Mouse (Mus musculus) Patski (cell line): ENCODE measurements around the gene Ttc17. TPM values are rescaled to one million over a fixed set of nuclear protein-coding genes. Genes with fewer than 3 reads are reported as not detected.

Source experiments
- ATAC-seq: fragments of 100-300 bp; one replicate; pipeline ENCODE4 v1.8.0; 2021
- CTCF ChIA-PET: fragments of 350-600 bp; sonication (Branson Sonifier 250); formaldehyde crosslinking; loops from one replicate; lab custom pipeline; 2022; ENCODE audit warnings: inconsistent platforms; lab: Charles Lee
- POLR2A ChIA-PET: fragments of 350-600 bp; sonication (Branson Sonifier 250); formaldehyde crosslinking; loops from one replicate; lab custom pipeline; 2022; ENCODE audit warnings: antibody characterized with exemption, inconsistent platforms; lab: Charles Lee
- DNase-seq: peaks from one replicate; pipeline ENCODE4 v3.0.0-alpha.2; 2011; ENCODE audit warnings: low read depth, low spot score
- H3K27me3 ChIP-seq: fragments of 371-371 bp; one replicate; pipeline ENCODE4 v1.5.1; 2021
- CTCF ChIP-seq: fragments of 100-300 bp; IDR thresholded peaks from one replicate; pipeline ENCODE4 v1.5.1; 2021
- in situ Hi-C: fragments of 300-500 bp; cut with MboI; formaldehyde crosslinking; loops from 3 replicates; pipeline ENCODE4 v1.11.1; 2018; ENCODE audit warnings: low pct_unique_long_range_greater_than_20kb, mixed read lengths
- polyA plus RNA-seq: library from polyadenylated mRNA; unstranded; gene quantifications from one replicate; pipeline ENCODE4 v1.2.3, GENCODE M21; 2021

Gene Ttc17
- 30.1 TPM for polyA plus RNA-seq

DNA sequence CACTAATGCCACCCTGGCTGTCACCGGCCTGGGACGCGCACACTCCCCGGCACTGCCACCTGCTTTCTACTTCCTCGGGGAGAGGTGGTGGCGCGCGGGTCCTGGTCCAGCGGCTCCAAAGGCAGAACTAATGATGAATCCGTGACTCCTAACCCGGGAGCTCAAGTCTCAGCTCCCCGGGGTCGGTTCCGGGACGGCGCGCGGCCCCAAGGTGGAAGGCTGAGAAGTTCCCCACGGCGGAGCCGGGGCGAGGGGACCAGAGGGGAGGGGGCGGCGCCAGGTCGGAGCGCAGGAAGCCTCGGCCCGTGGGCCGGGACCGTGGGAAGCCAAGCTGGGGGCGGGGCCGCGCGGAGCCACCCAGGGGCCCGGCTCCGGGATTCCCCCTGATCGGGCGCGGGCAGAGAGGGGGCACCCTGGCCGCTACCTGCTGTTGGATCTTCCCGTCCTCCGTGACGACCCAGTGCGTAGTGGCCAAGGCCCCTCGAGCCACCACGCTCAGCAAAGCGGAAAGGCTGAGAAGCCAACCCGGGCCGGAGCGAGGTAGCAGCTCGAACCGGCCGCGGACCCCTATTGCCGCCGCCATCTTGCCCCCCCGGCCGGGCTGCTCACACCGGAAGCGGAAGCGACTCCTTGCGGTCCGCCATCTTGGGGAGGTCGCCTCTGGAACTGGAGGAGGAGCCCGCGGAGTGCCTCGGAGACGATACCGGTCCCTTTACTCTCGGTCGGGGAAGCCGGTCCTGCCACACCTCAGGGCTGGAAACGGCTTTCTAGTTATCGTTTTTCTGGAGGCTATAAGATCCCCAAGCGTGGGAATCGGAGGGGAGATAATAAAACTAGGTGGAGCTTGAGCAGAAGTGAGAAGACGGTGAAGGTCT is at the start of gene Ttc17:
TSS of gene Ttc17 (minus strand) at position 607 of the 875 bp plus-strand sequence.
- no peaks in the 10 kb centered on the region for H3K27me3 ChIP-seq
- no peak for TF ChIP-seq CTCF
- ATAC-seq (peak; percentile 90), DNase-seq (no peak)
- ChIA-PET CTCF (interaction anchor here (1.1 to 1.8 kb wide), 4 partner anchors 10 to 32 kb away, joined by 3 to 5 read pairs (median 4); partner anchors contain the start of gene Api5), POLR2A (interaction anchor here (1.0 to 1.4 kb wide), 3 partner anchors 9 to 31 kb away, joined by 3 to 7 read pairs (median 3); no protein-coding TSS in a partner anchor)
- in situ Hi-C loops = no loop called here

DNA sequence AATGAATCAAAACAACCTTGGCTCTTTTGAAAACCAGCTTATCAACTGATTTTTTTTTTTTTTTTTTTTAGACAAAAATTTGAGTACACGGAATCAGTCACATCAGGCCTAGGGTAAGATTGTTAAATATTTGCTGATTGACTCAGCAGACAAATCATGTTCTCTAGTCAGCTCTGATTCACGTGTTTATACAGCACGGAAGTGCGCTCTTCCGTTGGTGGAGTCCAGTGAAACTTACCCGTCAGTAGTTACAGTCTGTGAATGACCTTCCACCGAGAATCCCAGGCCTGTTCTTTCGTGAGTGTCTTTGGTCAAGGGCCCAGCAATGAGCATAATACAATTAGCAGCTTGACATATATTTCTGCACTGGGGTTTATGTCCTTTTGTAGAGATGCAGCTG is 43.2 kb upstream of the Ttc17 start:
- no peak for DNase-seq
- in situ Hi-C loops = no loop called here
- CTCF ChIA-PET = interaction anchor here (1.0 kb wide), 1 partner anchor 16 kb away, joined by 3 read pairs; no protein-coding TSS in a partner anchor
- TF ChIP-seq CTCF = no peak
- no peaks in the 10 kb centered on the region for H3K27me3 ChIP-seq
- peak; percentile 60 for ATAC-seq
- POLR2A ChIA-PET = interaction anchor here (0.6 kb wide), 1 partner anchor 363 kb away, joined by 3 read pairs; no protein-coding TSS in a partner anchor

DNA sequence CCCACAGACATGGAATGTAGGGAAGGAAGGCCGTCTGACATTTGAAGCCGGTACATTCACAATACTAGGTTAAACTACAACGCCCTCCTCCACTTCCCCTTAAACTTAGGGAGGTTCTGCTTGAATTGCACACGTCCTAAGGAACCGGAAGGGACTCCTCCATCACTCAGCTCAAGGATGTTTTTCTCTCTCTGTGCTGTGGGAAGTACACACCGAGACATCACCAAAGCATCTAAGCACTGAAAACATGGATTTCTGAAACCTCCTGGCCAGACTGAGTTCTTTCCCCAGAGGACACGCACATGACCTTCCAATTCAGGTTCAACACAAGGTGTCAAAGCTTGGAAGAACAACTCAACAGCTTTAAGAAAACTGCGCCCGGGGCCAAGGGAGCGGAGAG is 30.5 kb upstream of the Ttc17 start:
- CTCF ChIA-PET = interaction anchor here (1.2 to 1.4 kb wide), 2 partner anchors 8 to 12 kb away, joined by 3 read pairs; no protein-coding TSS in a partner anchor
- in situ Hi-C loops = no loop called here

DNA sequence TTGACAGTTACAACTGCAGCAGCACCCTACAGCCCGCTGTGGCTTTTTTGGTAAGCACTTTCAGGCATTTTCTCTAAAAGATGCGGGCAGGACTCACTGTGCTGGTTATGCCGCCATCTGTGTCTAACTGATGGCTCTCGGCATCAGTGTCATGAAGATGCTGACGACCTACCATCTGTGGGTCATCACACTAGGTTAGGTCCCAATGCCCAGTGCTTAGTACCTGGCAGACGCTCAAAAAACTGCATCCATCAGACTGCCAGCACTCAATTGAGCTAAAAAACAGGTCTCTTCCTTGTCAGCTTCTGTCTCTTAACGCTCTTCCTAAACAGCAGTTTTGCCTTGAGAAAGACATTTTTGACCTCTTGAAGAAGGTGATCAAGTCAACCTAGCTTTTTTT is 29.0 kb upstream of the Ttc17 start:
- ATAC-seq = no peak
- POLR2A ChIA-PET = no interaction called here
- DNase-seq = no peak
- in situ Hi-C loops = no loop called here
- no peak for TF ChIP-seq CTCF
- CTCF ChIA-PET = interaction anchor here (1.2 to 1.4 kb wide), 3 partner anchors 9 to 11 kb away, joined by 3 to 4 read pairs (median 3); no protein-coding TSS in a partner anchor
- H3K27me3 ChIP-seq = no peaks in the 10 kb centered on the region

More for the DNA sequence above, 30.5 kb upstream of the Ttc17 start:
- ATAC-seq (peak; percentile 10), DNase-seq (no peak)
- H3K27me3 ChIP-seq = no peaks in the 10 kb centered on the region
- POLR2A ChIA-PET = interaction anchor here (1.1 kb wide), 1 partner anchor 30 kb away, joined by 3 read pairs; no protein-coding TSS in a partner anchor
- TF ChIP-seq CTCF = no peak

DNA sequence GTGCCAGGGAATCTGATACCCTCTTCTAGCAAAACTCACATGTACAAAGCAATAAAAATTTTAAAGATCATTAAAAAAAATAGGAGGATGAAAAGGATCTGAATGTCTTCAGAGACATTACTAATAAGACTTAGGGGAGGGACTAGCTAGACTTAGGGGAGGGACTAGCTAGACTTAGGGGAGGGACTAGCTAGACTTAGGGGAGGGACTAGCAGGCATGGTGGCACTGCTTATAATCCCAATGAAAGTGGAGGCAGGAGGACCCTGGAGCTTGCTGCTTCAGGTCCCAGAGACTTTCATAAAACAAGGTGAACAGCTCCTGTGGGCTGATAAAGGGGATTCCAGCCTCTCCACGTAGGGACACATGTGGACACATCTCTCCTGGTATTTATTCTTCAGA is 28.3 kb upstream of the Ttc17 start:
- H3K27me3 ChIP-seq = no peaks in the 10 kb centered on the region
- no peak for ATAC-seq
- DNase-seq = no peak
- TF ChIP-seq CTCF = no peak
- POLR2A ChIA-PET = no interaction called here
- CTCF ChIA-PET = interaction anchor here (0.9 to 1.4 kb wide), 3 partner anchors 9 to 25 kb away, joined by 3 to 4 read pairs (median 3); no protein-coding TSS in a partner anchor
- in situ Hi-C loops = no loop called here

DNA sequence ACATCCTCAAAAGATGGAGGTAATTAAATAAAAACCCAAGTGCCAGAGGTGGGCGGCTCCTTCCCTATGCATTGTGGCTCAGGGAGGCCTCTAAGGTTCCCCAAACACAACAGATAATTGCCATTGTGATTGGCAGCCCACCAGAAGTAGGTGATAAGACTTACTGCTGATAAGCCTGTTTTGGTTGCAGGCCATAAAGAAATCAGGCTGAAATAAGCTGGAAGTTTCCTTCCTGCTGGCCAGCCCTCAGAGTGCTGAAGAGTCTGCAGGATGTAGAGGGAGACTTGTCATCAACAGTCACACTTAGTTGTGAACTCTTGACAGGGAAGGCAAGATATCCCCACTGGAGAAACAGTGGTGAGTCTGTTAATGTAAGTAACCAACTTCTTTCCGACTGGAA is 25.7 kb upstream of the Ttc17 start:
- H3K27me3 ChIP-seq = no peaks in the 10 kb centered on the region
- ATAC-seq (no peak), DNase-seq (no peak)
- ChIA-PET POLR2A (no interaction called here), CTCF (interaction anchor here (1.4 kb wide), 1 partner anchor 23 kb away, joined by 4 read pairs; no protein-coding TSS in a partner anchor)
- TF ChIP-seq CTCF = no peak
- in situ Hi-C loops = no loop called here

DNA sequence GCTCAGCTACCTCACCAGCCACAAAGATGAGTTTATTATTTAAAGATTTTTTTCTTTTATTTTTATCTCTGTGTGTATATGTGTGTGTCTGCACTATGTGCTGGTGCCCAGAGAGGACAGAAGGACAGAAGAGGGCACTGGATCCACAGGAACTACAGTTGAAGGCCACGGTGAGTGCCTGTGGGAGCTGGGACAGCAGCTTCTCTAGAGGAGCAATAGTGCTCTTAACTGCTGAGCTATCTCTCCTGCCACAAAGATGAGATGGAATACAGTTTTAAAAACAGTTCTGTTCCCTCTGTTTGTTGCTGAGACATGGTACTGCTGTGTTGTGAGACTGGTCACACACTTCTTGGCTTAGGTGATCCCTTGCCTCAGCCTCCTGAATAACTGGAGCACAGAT is 22.0 kb upstream of the Ttc17 start:
- ChIA-PET CTCF (interaction anchor here (1.4 kb wide), 1 partner anchor 13 kb away, joined by 3 read pairs; no protein-coding TSS in a partner anchor), POLR2A (interaction anchor here (0.6 kb wide), 1 partner anchor 585 kb away, joined by 4 read pairs; no protein-coding TSS in a partner anchor)
- DNase-seq = no peak
- no peak for ATAC-seq
- TF ChIP-seq CTCF = no peak
- H3K27me3 ChIP-seq = no peaks in the 10 kb centered on the region
- in situ Hi-C loops = no loop called here

DNA sequence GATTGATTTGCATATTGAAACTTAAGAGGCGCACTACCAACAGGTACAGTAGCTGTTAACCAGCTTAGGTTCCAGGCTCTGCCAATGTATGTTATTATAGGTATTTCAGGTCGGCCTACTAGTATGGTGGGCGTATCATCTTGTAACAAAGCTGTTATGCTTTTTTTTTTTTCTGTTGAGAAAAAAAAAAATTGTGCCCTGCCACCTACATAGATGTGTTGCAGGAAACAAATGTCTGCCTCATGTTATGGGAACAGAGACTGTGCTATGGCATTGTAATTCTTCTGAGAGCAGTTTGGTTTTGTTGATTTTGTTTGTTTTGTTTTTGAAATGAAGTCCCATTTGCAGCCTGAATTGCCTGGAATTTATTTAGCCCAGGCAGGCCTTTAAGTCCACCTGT is 952 bp upstream of the Ttc17 start:
- no peak for TF ChIP-seq CTCF
- in situ Hi-C loops = no loop called here
- H3K27me3 ChIP-seq = no peaks in the 10 kb centered on the region
- ChIA-PET CTCF (interaction anchor here (1.0 to 1.8 kb wide), 3 partner anchors 10 to 31 kb away, joined by 3 to 5 read pairs (median 3); partner anchors contain the start of gene Api5), POLR2A (interaction anchor here (1.0 to 1.4 kb wide), 2 partner anchors 8 to 30 kb away, joined by 3 to 7 read pairs; no protein-coding TSS in a partner anchor)
- ATAC-seq = no peak
- no peak for DNase-seq

DNA sequence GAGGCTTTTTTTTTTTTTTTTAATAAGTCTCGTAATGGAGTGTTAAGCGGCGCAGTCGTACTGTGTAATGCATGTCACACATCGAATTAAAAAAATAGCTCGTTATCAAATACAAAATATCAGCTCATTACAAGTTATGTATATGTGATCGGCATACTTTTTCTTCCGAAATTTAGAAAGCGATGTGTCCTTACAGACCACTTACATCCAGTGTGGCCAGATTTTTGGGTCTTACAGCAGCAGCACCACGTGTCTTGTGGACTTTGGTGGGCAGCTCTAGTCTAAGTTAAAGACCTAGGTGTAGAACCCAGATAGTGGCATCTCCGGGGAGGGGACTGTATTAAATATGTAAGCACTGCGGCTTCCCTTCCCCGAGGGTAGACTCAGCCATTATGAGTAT is 532 bp upstream of the Ttc17 start:
- no peak for ATAC-seq
- DNase-seq = no peak
- CTCF ChIA-PET = interaction anchor here (1.0 to 1.8 kb wide), 5 partner anchors 9 to 31 kb away, joined by 3 to 5 read pairs (median 4); partner anchors contain the start of gene Api5
- POLR2A ChIA-PET = interaction anchor here (1.0 to 1.4 kb wide), 3 partner anchors 8 to 30 kb away, joined by 3 to 7 read pairs (median 3); no protein-coding TSS in a partner anchor
- in situ Hi-C loops = no loop called here
- no peak for TF ChIP-seq CTCF
- H3K27me3 ChIP-seq = no peaks in the 10 kb centered on the region

DNA sequence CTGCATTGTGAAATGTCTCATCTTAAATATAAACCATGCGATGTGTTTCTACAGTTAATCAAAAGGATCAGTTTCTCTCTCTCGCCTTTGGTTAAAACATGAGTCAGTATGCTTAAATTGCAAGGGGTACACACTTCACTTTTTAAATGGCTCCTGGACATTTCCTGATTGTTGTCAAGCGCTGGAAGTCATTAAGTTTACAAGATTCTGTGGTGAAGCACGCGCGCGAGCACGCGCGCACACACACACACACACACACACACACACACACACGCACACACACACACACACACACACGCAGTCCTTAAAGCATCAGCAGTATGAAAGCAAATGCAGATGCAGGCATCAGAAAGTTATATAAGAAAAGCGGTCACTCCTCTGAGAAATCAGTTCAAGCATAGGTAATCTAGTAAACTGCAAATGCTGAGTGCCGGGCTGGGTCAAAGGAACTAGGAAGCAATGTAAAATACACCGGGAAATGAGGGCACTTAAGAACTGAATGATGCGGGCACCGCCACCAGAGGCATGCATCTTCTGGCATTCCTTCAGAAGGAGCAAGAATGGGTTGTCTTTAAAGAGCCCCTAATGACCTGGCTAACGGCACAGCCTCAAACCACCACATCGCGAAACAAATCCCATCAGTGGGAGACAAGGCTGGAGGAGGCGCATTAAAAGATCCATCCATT is 949 bp downstream of the Ttc17 start:
- ATAC-seq = peak; percentile 57
- no peak for DNase-seq
- CTCF ChIA-PET = interaction anchor here (1.5 kb wide), 2 partner anchors 10 to 14 kb away, joined by 4 read pairs; no protein-coding TSS in a partner anchor
- peak; percentile 19 for TF ChIP-seq CTCF
- POLR2A ChIA-PET = no interaction called here
- no peaks in the 10 kb centered on the region for H3K27me3 ChIP-seq
- in situ Hi-C loops = no loop called here
